Mouse (Mus musculus) lung, postnatal 10 days (tissue): ENCODE data around the gene Scarf2.
A peak's percentile ranks its signal among the peaks of the same experiment; 100 is the strongest.

Experiments used
- DNase-seq: peaks from one replicate; pipeline ENCODE4 v3.0.0; 2021

Scarf2 gene

GRCm38 (mm10) chr16:17799584-17799983, 2.5 kb downstream of the Scarf2 start:
- DNase-seq, result no peak

- no peak for DNase-seq
Measured at GRCm38 (mm10) chr16:17801777-17802455, 4.8 kb downstream of the Scarf2 start.

- no peak for DNase-seq
Measured at GRCm38 (mm10) chr16:17802456-17802838, 5.4 kb downstream of the Scarf2 start.

- DNase-seq, result peak; percentile 50
Measured at GRCm38 (mm10) chr16:17802839-17803674, 6.0 kb downstream of the Scarf2 start.

GRCm38 (mm10) chr16:17803675-17804448, 6.8 kb downstream of the Scarf2 start:
- DNase-seq, result no peak

- DNase-seq, result no peak
Measured at GRCm38 (mm10) chr16:17804449-17804912, 7.4 kb downstream of the Scarf2 start.

- DNase-seq, result no peak
Measured at GRCm38 (mm10) chr16:17804982-17805381, 7.9 kb downstream of the Scarf2 start.

- DNase-seq, result peak; percentile 65
Measured at GRCm38 (mm10) chr16:17806581-17807191, 9.6 kb downstream of the Scarf2 start.

- peak; percentile 90 for DNase-seq
Measured at GRCm38 (mm10) chr16:17807192-17808009, 10.3 kb downstream of the Scarf2 start.

GRCm38 (mm10) chr16:17809125-17809524, 12.0 kb downstream of the Scarf2 start:
- no peak for DNase-seq

- peak; percentile 88 for DNase-seq
Measured at GRCm38 (mm10) chr16:17809711-17810110, 12.6 kb downstream of the Scarf2 start.

- peak; percentile 60 for DNase-seq
Measured at GRCm38 (mm10) chr16:17812120-17812519, 15.0 kb downstream of the Scarf2 start.

GRCm38 (mm10) chr16:17813173-17813572, 16.1 kb downstream of the Scarf2 start:
- DNase-seq, result no peak

- peak; percentile 74 for DNase-seq
Measured at GRCm38 (mm10) chr16:17815411-17816402, 18.6 kb downstream of the Scarf2 start.

- DNase-seq, result no peak
Measured at GRCm38 (mm10) chr16:17816528-17816927, 19.4 kb downstream of the Scarf2 start.

- DNase-seq, result no peak
Measured at GRCm38 (mm10) chr16:17826500-17826899, 29.4 kb downstream of the Scarf2 start.

- no peak for DNase-seq
Measured at GRCm38 (mm10) chr16:17828229-17828628, 31.1 kb downstream of the Scarf2 start.

- no peak for DNase-seq
Measured at GRCm38 (mm10) chr16:17828867-17829266, 31.8 kb downstream of the Scarf2 start.

GRCm38 (mm10) chr16:17830385-17831178, 33.5 kb downstream of the Scarf2 start:
- DNase-seq, result no peak

- DNase-seq, result no peak
Measured at GRCm38 (mm10) chr16:17831781-17832180, 34.7 kb downstream of the Scarf2 start.
